19 mouse cellular contexts compared by ENCODE assay signal in genomic region chr12:98519866-98520567, GRCm38 (mm10). TPM values are rescaled to one million over a fixed set of nuclear protein-coding genes. Genes with fewer than 3 reads are reported as not detected.
DNase-seq lines count a peak whose midpoint lies in the region; ATAC-seq and TF ChIP-seq lines count a peak whose summit lies in the region.
"Had no signal": no experiment of that assay in that cellular context is flagged by ENCODE, and none has a peak within 500 bp of the region (broad histone marks: within the 10 kb centered on the region; RNA-seq: fewer than 3 reads in every experiment).

No protein-coding gene starts in this region.

- ATAC-seq in embryonic facial prominence, embryonic 11.5 days (replicated peaks; ENCODE audit: insufficient number of reproducible peaks, low FRiP score, low TSS enrichment, low read depth), result no peak
- peak; percentile 59 for ATAC-seq in hindbrain, embryonic 14.5 days (ENCODE audit: low FRiP score)
- ATAC-seq in midbrain, embryonic 15.5 days (replicated peaks), result 0 out of 2 replicates have a peak, but pooled peaks have one; percentile 49
- no peak for ATAC-seq in liver, embryonic 11.5 days (replicated peaks; ENCODE audit: low FRiP score)
- ATAC-seq: activated CD4-positive, CD25-positive, alpha-beta regulatory T cell, adult 4 months; intestine, postnatal 0 days had no signal

- no peaks in the 10 kb centered on the region for H3K36me3 ChIP-seq in embryonic facial prominence, embryonic 11.5 days (replicated peaks; ENCODE audit: control insufficient read depth, insufficient read depth, low read depth, low read length)
- H3K36me3 ChIP-seq in embryonic facial prominence, embryonic 10.5 days (replicated peaks), result no peaks in the 10 kb centered on the region
- peaks cover 13% of the 10 kb centered on the region; the same call in 1 of the 2 replicates for H3K36me3 ChIP-seq in hindbrain, embryonic 14.5 days (replicated peaks; ENCODE audit: control insufficient read depth, insufficient read depth)
- no peaks in the 10 kb centered on the region; the same call in 1 of the 2 replicates for H3K36me3 ChIP-seq in midbrain, embryonic 15.5 days (replicated peaks)
- no peaks in the 10 kb centered on the region for H3K36me3 ChIP-seq in liver, embryonic 11.5 days (ENCODE audit: control insufficient read depth, insufficient read depth, low read length)
- H3K36me3 ChIP-seq: G1E; liver, embryonic 15.5 days; stomach, embryonic 15.5 days had no signal

- no peaks in the 10 kb centered on the region for H3K9me3 ChIP-seq in embryonic facial prominence, embryonic 11.5 days (replicated peaks; ENCODE audit: control insufficient read depth, low read length)
- H3K9me3 ChIP-seq in embryonic facial prominence, embryonic 10.5 days, result no peaks in the 10 kb centered on the region
- no peaks in the 10 kb centered on the region for H3K9me3 ChIP-seq in hindbrain, embryonic 14.5 days (ENCODE audit: control insufficient read depth, low read length)
- no peaks in the 10 kb centered on the region for H3K9me3 ChIP-seq in midbrain, embryonic 15.5 days
- no peaks in the 10 kb centered on the region for H3K9me3 ChIP-seq in liver, embryonic 11.5 days (ENCODE audit: control insufficient read depth, low read length)
- H3K9me3 ChIP-seq: liver, embryonic 15.5 days; stomach, embryonic 15.5 days had no signal

- no peak overlapping the region for H3K4me2 ChIP-seq in embryonic facial prominence, embryonic 11.5 days (ENCODE audit: low read depth, low read length)
- no peak overlapping the region for H3K4me2 ChIP-seq in hindbrain, embryonic 14.5 days (replicated peaks)
- H3K4me2 ChIP-seq in midbrain, embryonic 15.5 days, result no peak overlapping the region
- H3K4me2 ChIP-seq in liver, embryonic 11.5 days, result no peak overlapping the region
- H3K4me2 ChIP-seq: liver, embryonic 15.5 days; stomach, embryonic 15.5 days had no signal

- H3K4me3 ChIP-seq in embryonic facial prominence, embryonic 11.5 days (ENCODE audit: low read depth, low read length), result no peak overlapping the region
- H3K4me3 ChIP-seq in embryonic facial prominence, embryonic 10.5 days, result no peak overlapping the region
- H3K4me3 ChIP-seq in hindbrain, embryonic 14.5 days (replicated peaks; ENCODE audit: low read length), result no peak overlapping the region
- no peak overlapping the region for H3K4me3 ChIP-seq in midbrain, embryonic 15.5 days
- no peak overlapping the region for H3K4me3 ChIP-seq in liver, embryonic 11.5 days (ENCODE audit: low read depth, low read length)
- H3K4me3 ChIP-seq: liver, embryonic 15.5 days; stomach, embryonic 15.5 days had no signal

- no peak for TF ChIP-seq POLR2A in brain, embryonic 14.5 days (IDR thresholded peaks at IDR 0.05; ENCODE audit: borderline replicate concordance, extremely low read depth, insufficient read depth, insufficient read length, poor library complexity, severe bottlenecking)

- no peaks in the 10 kb centered on the region for H3K4me1 ChIP-seq in embryonic facial prominence, embryonic 11.5 days (ENCODE audit: control insufficient read depth, insufficient read depth, low read length)
- H3K4me1 ChIP-seq in embryonic facial prominence, embryonic 10.5 days, result peaks cover 14% of the 10 kb centered on the region
- H3K4me1 ChIP-seq in hindbrain, embryonic 14.5 days (replicated peaks; ENCODE audit: control insufficient read depth, insufficient read depth, low read length), result peaks cover 16% of the 10 kb centered on the region; the same call in 1 of the 2 replicates
- H3K4me1 ChIP-seq in midbrain, embryonic 15.5 days, result peaks cover 20% of the 10 kb centered on the region
- H3K4me1 ChIP-seq in liver, embryonic 11.5 days (replicated peaks; ENCODE audit: control insufficient read depth, insufficient read depth, low read length), result no peaks in the 10 kb centered on the region
- H3K4me1 ChIP-seq: liver, embryonic 15.5 days; stomach, embryonic 15.5 days had no signal

- 43% methylated on average over 7 of the region's 7 CpGs for WGBS in embryonic facial prominence, embryonic 11.5 days
- WGBS in embryonic facial prominence, embryonic 10.5 days, result 64% methylated on average over 7 of the region's 7 CpGs
- WGBS in hindbrain, embryonic 14.5 days, result 61% methylated on average over 7 of the region's 7 CpGs
- WGBS in midbrain, embryonic 15.5 days, result 49% methylated on average over 7 of the region's 7 CpGs
- WGBS in liver, embryonic 11.5 days, result 79% methylated on average over 7 of the region's 7 CpGs

- no peak overlapping the region for H3K27ac ChIP-seq in embryonic facial prominence, embryonic 11.5 days (replicated peaks; ENCODE audit: low read depth, low read length)
- H3K27ac ChIP-seq in embryonic facial prominence, embryonic 10.5 days (replicated peaks), result no peak overlapping the region
- H3K27ac ChIP-seq in hindbrain, embryonic 14.5 days, result peak overlapping the region; percentile 53
- H3K27ac ChIP-seq in midbrain, embryonic 15.5 days, result peak overlapping the region; percentile 65
- no peak overlapping the region for H3K27ac ChIP-seq in liver, embryonic 11.5 days (ENCODE audit: low read depth, low read length)
- H3K27ac ChIP-seq: liver, embryonic 15.5 days; macrophage; stomach, embryonic 15.5 days had no signal

- no peaks in the 10 kb centered on the region for H3K27me3 ChIP-seq in embryonic facial prominence, embryonic 11.5 days (ENCODE audit: control insufficient read depth, insufficient read depth, low read length)
- no peaks in the 10 kb centered on the region for H3K27me3 ChIP-seq in embryonic facial prominence, embryonic 10.5 days (replicated peaks; ENCODE audit: low read depth, poor library complexity, severe bottlenecking)
- no peaks in the 10 kb centered on the region for H3K27me3 ChIP-seq in hindbrain, embryonic 14.5 days (ENCODE audit: control insufficient read depth, insufficient read depth, low read length)
- H3K27me3 ChIP-seq in midbrain, embryonic 15.5 days (replicated peaks), result no peaks in the 10 kb centered on the region
- no peaks in the 10 kb centered on the region for H3K27me3 ChIP-seq in liver, embryonic 11.5 days (replicated peaks; ENCODE audit: control insufficient read depth, insufficient read depth, low read length)
- H3K27me3 ChIP-seq: liver, embryonic 15.5 days; stomach, embryonic 15.5 days had no signal

- H3K9ac ChIP-seq in embryonic facial prominence, embryonic 11.5 days (replicated peaks; ENCODE audit: low read length), result no peak overlapping the region
- no peak overlapping the region for H3K9ac ChIP-seq in hindbrain, embryonic 14.5 days
- no peak overlapping the region for H3K9ac ChIP-seq in midbrain, embryonic 15.5 days
- no peak overlapping the region for H3K9ac ChIP-seq in liver, embryonic 11.5 days (ENCODE audit: low read depth, low read length)
- H3K9ac ChIP-seq: liver, embryonic 15.5 days; stomach, embryonic 15.5 days had no signal

- peak; percentile 2 for DNase-seq in embryonic facial prominence, embryonic 11.5 days (ENCODE audit: low spot score)
- no peak for DNase-seq in embryonic facial prominence, embryonic 10.5 days (ENCODE audit: low spot score)
- peak; percentile 58 for DNase-seq in brain, embryonic 14.5 days (ENCODE audit: low read depth)
- peak; percentile 57 for DNase-seq in hindbrain, embryonic 14.5 days (ENCODE audit: low spot score)
- DNase-seq in kidney, postnatal 36 days, result no peak
- no peak for DNase-seq in liver, embryonic 11.5 days (ENCODE audit: low spot score)
- DNase-seq in adrenal gland, postnatal 4 days (ENCODE audit: low spot score in 2 of 2), result no peak
- DNase-seq: adrenal gland, postnatal 14 days; cerebellum, adult 2 months; cerebellum, postnatal 36 days; gastrocnemius, postnatal 36 days had no signal

- no peak for TF ChIP-seq CTCF in brain, embryonic 14.5 days (IDR thresholded peaks at IDR 0.05; ENCODE audit: borderline replicate concordance, extremely low read depth, insufficient read depth, insufficient read length)

RNA-seq across cellular contexts. Expression of gene Kcnk10, which starts 58.1 kb away (rescaled TPM):
- polyA plus RNA-seq in embryonic facial prominence, embryonic 11.5 days (2014; fragmentation: Nextera tagmentation; extraction: Ambion mirVana), result 4.0 and 5.5 TPM in 2 replicates
- polyA plus RNA-seq in embryonic facial prominence, embryonic 10.5 days (2016; fragmentation: Nextera tagmentation; extraction: Ambion mirVana), result 4.3 and 6.9 TPM in 2 replicates
- polyA plus RNA-seq in brain, embryonic 14.5 days (2012; rRNA removed), result 15.1 and 20.9 TPM in 2 replicates
- polyA plus RNA-seq in hindbrain, embryonic 14.5 days (2014; fragmentation: Nextera tagmentation; extraction: Ambion mirVana), result 39.7 and 48.1 TPM in 2 replicates
- 44.7 and 50.8 TPM in 2 replicates for polyA plus RNA-seq in midbrain, embryonic 15.5 days (2015; fragmentation: Nextera tagmentation; extraction: Ambion mirVana)
- 0.26 TPM in 1 of 2 replicates, not detected in the other for polyA plus RNA-seq in liver, embryonic 11.5 days (2014; fragmentation: Nextera tagmentation; extraction: Ambion mirVana)
- 1 to 10 TPM; 1.4 to 2.2 TPM for total RNA-seq in adrenal gland, postnatal 4 days (2021)
- total RNA-seq: gastrocnemius, postnatal 36 days; hematopoietic stem cell, adult 5-6 weeks had no signal
- polyA plus RNA-seq: G1E, macrophage had no signal

Comparison
In these comparisons a context has a peak if more than half of its experiments do, and no peak if none do; other contexts are left out.
1. DNase-seq: peak in embryonic facial prominence, embryonic 11.5 days (single experiment), brain, embryonic 14.5 days (single experiment) and hindbrain, embryonic 14.5 days (single experiment); none in embryonic facial prominence, embryonic 10.5 days (single experiment), kidney, postnatal 36 days (0 of 2), liver, embryonic 11.5 days (single experiment) and adrenal gland, postnatal 4 days (0 of 2).
2. ATAC-seq: peak in hindbrain, embryonic 14.5 days (single experiment) and midbrain, embryonic 15.5 days (single experiment); none in embryonic facial prominence, embryonic 11.5 days (single experiment) and liver, embryonic 11.5 days (single experiment).
3. H3K27ac ChIP-seq: peak in hindbrain, embryonic 14.5 days (single experiment) and midbrain, embryonic 15.5 days (single experiment); none in embryonic facial prominence, embryonic 11.5 days (single experiment), embryonic facial prominence, embryonic 10.5 days (single experiment) and liver, embryonic 11.5 days (single experiment).